Mouse (Mus musculus) MN1 (cell line): ENCODE results near the gene Hba-x.
A peak's percentile ranks its signal among the peaks of the same experiment; 100 is the strongest.

Experiments
- DNase-seq: peaks from one replicate; pipeline ENCODE4 v3.0.0-alpha.2; 2016; ENCODE audit warnings: low spot score

The Hba-x gene

GRCm38 (mm10) chr11:32276347-32276746 lies at the start of gene Hba-x:
TSS of gene Hba-x (plus strand) at chr11:32276400.
- no peak for DNase-seq

GRCm38 (mm10) chr11:32227041-32227440 lies 49.2 kb upstream of the Hba-x start:
- no peak for DNase-seq

GRCm38 (mm10) chr11:32227555-32227954 lies 48.6 kb upstream of the Hba-x start:
- no peak for DNase-seq

- no peak for DNase-seq
These were observed 47.8 kb upstream of the Hba-x start for GRCm38 (mm10) chr11:32228292-32228845.

- no peak for DNase-seq
These were observed 46.0 kb upstream of the Hba-x start for GRCm38 (mm10) chr11:32230220-32230619.

GRCm38 (mm10) chr11:32231125-32231524 lies 45.1 kb upstream of the Hba-x start:
- no peak for DNase-seq

GRCm38 (mm10) chr11:32232848-32233247 lies 43.4 kb upstream of the Hba-x start:
- DNase-seq: no peak

- DNase-seq: no peak
These were observed 42.3 kb upstream of the Hba-x start for GRCm38 (mm10) chr11:32233895-32234294.

- DNase-seq: no peak
These were observed 41.2 kb upstream of the Hba-x start for GRCm38 (mm10) chr11:32234816-32235485.

- DNase-seq: peak; percentile 86
These were observed 40.6 kb upstream of the Hba-x start for GRCm38 (mm10) chr11:32235646-32236045.

GRCm38 (mm10) chr11:32236132-32236531 lies 40.1 kb upstream of the Hba-x start:
- DNase-seq: no peak

- DNase-seq: peak; percentile 79
These were observed 39.3 kb upstream of the Hba-x start for GRCm38 (mm10) chr11:32236712-32237410.

GRCm38 (mm10) chr11:32237411-32237795 lies 38.8 kb upstream of the Hba-x start:
- no peak for DNase-seq

- DNase-seq: peak; percentile 82
These were observed 37.9 kb upstream of the Hba-x start for GRCm38 (mm10) chr11:32238093-32238860.

GRCm38 (mm10) chr11:32241391-32241790 lies 34.8 kb upstream of the Hba-x start:
- no peak for DNase-seq

GRCm38 (mm10) chr11:32242209-32242608 lies 34.0 kb upstream of the Hba-x start:
- no peak for DNase-seq

GRCm38 (mm10) chr11:32243205-32243955 lies 32.8 kb upstream of the Hba-x start:
- no peak for DNase-seq

GRCm38 (mm10) chr11:32244064-32244463 lies 32.1 kb upstream of the Hba-x start:
- no peak for DNase-seq

- no peak for DNase-seq
These were observed 31.6 kb upstream of the Hba-x start for GRCm38 (mm10) chr11:32244617-32245016.

GRCm38 (mm10) chr11:32245614-32246013 lies 30.6 kb upstream of the Hba-x start:
- DNase-seq: no peak

GRCm38 (mm10) chr11:32247068-32247467 lies 29.1 kb upstream of the Hba-x start:
- DNase-seq: peak; percentile 60

- no peak for DNase-seq
These were observed 27.9 kb upstream of the Hba-x start for GRCm38 (mm10) chr11:32248350-32248749.
